In genomic region chr10:67195671-67196070, GRCm38 (mm10) we compare ENCODE assay signal across 31 mouse cellular contexts.
"Had no signal": no experiment of that assay in that cellular context is flagged by ENCODE, and none has a peak within 500 bp of the region (broad histone marks: within the 10 kb centered on the region; RNA-seq: fewer than 3 reads in every experiment).

No protein-coding gene starts in this region.

- DNase-seq: left cerebral cortex, postnatal 4 days; liver; liver, embryonic 13.5 days; lung, adult 18-20 months; lung, adult 2 months; lung, embryonic 14.5 days; lung, postnatal 10 days; lung, postnatal 14 days; lung, postnatal 36 days; lung, postnatal 4 days; midbrain, embryonic 14.5 days had no signal

- H3K4me2 ChIP-seq: limb, embryonic 12.5 days; limb, embryonic 13.5 days; limb, embryonic 15.5 days; liver, embryonic 11.5 days; liver, embryonic 12.5 days; liver, embryonic 13.5 days; liver, embryonic 15.5 days; lung, embryonic 14.5 days; lung, embryonic 15.5 days; midbrain, embryonic 11.5 days; midbrain, embryonic 12.5 days; midbrain, embryonic 13.5 days; midbrain, embryonic 15.5 days; neural tube, embryonic 12.5 days had no signal

- H3K9me3 ChIP-seq: limb, embryonic 10.5 days; limb, embryonic 12.5 days; limb, embryonic 13.5 days; limb, embryonic 15.5 days; liver, embryonic 12.5 days; liver, embryonic 13.5 days; liver, embryonic 15.5 days; lung, embryonic 15.5 days; megakaryocyte, embryonic 14.5 days; midbrain, embryonic 10.5 days; midbrain, embryonic 12.5 days; midbrain, embryonic 13.5 days; midbrain, embryonic 15.5 days; neural tube, embryonic 12.5 days had no signal

- H3K27ac ChIP-seq: limb, embryonic 10.5 days; limb, embryonic 12.5 days; limb, embryonic 13.5 days; limb, embryonic 15.5 days; liver, embryonic 12.5 days; liver, embryonic 13.5 days; liver, embryonic 14.5 days; liver, embryonic 15.5 days; lung, embryonic 15.5 days; macrophage; midbrain, embryonic 10.5 days; midbrain, embryonic 12.5 days; midbrain, embryonic 13.5 days; midbrain, embryonic 15.5 days; neural tube, embryonic 12.5 days had no signal

- H3K4me1 ChIP-seq: midbrain, embryonic 10.5 days had no signal

- H3K4me3 ChIP-seq: limb, embryonic 10.5 days; limb, embryonic 12.5 days; limb, embryonic 13.5 days; limb, embryonic 15.5 days; liver, embryonic 12.5 days; liver, embryonic 13.5 days; liver, embryonic 15.5 days; lung, embryonic 15.5 days; megakaryocyte, embryonic 14.5 days; midbrain, embryonic 10.5 days; midbrain, embryonic 12.5 days; midbrain, embryonic 13.5 days; midbrain, embryonic 15.5 days; myocyte; neural tube, embryonic 12.5 days had no signal

- H3K9ac ChIP-seq: limb, embryonic 12.5 days; limb, embryonic 13.5 days; limb, embryonic 15.5 days; liver, embryonic 12.5 days; liver, embryonic 13.5 days; liver, embryonic 14.5 days; liver, embryonic 15.5 days; lung, embryonic 14.5 days; lung, embryonic 15.5 days; midbrain, embryonic 12.5 days; midbrain, embryonic 13.5 days; midbrain, embryonic 15.5 days; neural tube, embryonic 12.5 days had no signal

- H3K27me3 ChIP-seq: limb, embryonic 12.5 days; limb, embryonic 13.5 days; limb, embryonic 15.5 days; liver, embryonic 12.5 days; liver, embryonic 13.5 days; liver, embryonic 15.5 days; lung, embryonic 15.5 days; megakaryocyte, embryonic 14.5 days; midbrain, embryonic 12.5 days; midbrain, embryonic 13.5 days; midbrain, embryonic 15.5 days; neural tube, embryonic 12.5 days had no signal

- H3K36me3 ChIP-seq: midbrain, embryonic 15.5 days had no signal

- ATAC-seq: liver, embryonic 12.5 days; lung, postnatal 0 days; midbrain, embryonic 13.5 days; midbrain, embryonic 15.5 days; midbrain, embryonic 16.5 days had no signal
